Mouse (Mus musculus): ENCODE results near the gene Tcl1b3. TPM values are rescaled to one million over a fixed set of nuclear protein-coding genes. Genes with fewer than 3 reads are reported as not detected.

Tcl1b3 gene
- polyA plus RNA-seq, 1 experiment, result not detected

- TF ChIP-seq CTCF (IDR thresholded peaks at IDR 0.05; ENCODE audit: borderline replicate concordance, extremely low read depth, insufficient read depth, insufficient read length) (no peak), POLR2A (IDR thresholded peaks at IDR 0.05; ENCODE audit: borderline replicate concordance, extremely low read depth, insufficient read depth, insufficient read length, poor library complexity, severe bottlenecking) (no peak)
- no peak for DNase-seq (ENCODE audit: low read depth)
Observed at GRCm38 (mm10) chr12:105207071-105207470, 16.2 kb downstream of the Tcl1b3 start.

GRCm38 (mm10) chr12:105208441-105208840 lies 17.6 kb downstream of the Tcl1b3 start:
- TF ChIP-seq POLR2A (IDR thresholded peaks at IDR 0.05; ENCODE audit: borderline replicate concordance, extremely low read depth, insufficient read depth, insufficient read length, poor library complexity, severe bottlenecking) (no peak), CTCF (IDR thresholded peaks at IDR 0.05; ENCODE audit: borderline replicate concordance, extremely low read depth, insufficient read depth, insufficient read length) (no peak)
- DNase-seq (ENCODE audit: low read depth), result no peak

- no peak for TF ChIP-seq POLR2A (IDR thresholded peaks at IDR 0.05; ENCODE audit: borderline replicate concordance, extremely low read depth, insufficient read depth, insufficient read length, poor library complexity, severe bottlenecking)
- TF ChIP-seq CTCF (IDR thresholded peaks at IDR 0.05; ENCODE audit: borderline replicate concordance, extremely low read depth, insufficient read depth, insufficient read length), result no peak
- no peak for DNase-seq (ENCODE audit: low read depth)
Observed at GRCm38 (mm10) chr12:105209231-105209630, 18.4 kb downstream of the Tcl1b3 start.

GRCm38 (mm10) chr12:105217101-105217760 lies 26.4 kb downstream of the Tcl1b3 start:
- DNase-seq (ENCODE audit: low read depth), result no peak
- TF ChIP-seq CTCF (IDR thresholded peaks at IDR 0.05; ENCODE audit: borderline replicate concordance, extremely low read depth, insufficient read depth, insufficient read length), result no peak
- no peak for TF ChIP-seq POLR2A (IDR thresholded peaks at IDR 0.05; ENCODE audit: borderline replicate concordance, extremely low read depth, insufficient read depth, insufficient read length, poor library complexity, severe bottlenecking)

DNA sequence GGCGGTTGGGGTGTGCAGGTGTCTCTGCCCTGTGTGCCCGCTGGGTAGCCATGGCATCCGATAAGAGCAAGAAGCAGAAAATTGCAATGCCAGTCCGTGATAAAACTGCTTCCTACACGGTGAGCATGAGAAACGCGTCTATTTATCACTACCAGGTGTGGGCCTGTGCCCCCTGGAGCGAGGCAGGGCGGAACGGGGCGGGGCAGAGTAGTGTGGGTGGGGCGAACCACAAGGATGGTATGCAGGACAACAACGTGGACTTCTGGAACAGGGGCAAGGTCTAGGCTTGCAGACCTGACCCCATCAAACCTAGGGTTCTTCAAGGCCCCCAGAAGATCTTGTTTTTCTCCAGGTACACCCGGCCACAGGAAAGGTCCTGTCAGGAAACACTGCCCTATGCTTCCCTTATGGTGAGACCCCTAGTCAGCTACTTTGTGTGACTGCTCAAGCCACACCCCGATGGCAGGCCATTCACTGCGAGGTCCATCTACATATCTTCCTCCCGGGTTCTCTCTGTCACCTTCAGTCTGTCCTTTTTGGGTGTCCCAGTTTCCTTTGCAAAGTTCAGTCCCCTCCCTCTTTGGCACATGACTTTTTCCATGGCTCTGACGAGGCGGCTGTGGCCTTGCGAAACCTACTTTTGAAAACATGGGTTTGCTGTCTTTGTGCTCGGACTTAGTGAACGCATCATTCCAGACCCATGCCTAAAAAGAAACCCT lies 31.9 kb downstream of the Tcl1b3 start, which contains the start of gene Tcl1:
Gene Tcl1 (minus strand): TSS at position 193 of the 719 bp plus-strand sequence.
- TF ChIP-seq POLR2A (IDR thresholded peaks at IDR 0.05; ENCODE audit: borderline replicate concordance, extremely low read depth, insufficient read depth, insufficient read length, poor library complexity, severe bottlenecking) (no peak), CTCF (IDR thresholded peaks at IDR 0.05; ENCODE audit: borderline replicate concordance, extremely low read depth, insufficient read depth, insufficient read length) (no peak)
- no peak for DNase-seq (ENCODE audit: low read depth)

DNA sequence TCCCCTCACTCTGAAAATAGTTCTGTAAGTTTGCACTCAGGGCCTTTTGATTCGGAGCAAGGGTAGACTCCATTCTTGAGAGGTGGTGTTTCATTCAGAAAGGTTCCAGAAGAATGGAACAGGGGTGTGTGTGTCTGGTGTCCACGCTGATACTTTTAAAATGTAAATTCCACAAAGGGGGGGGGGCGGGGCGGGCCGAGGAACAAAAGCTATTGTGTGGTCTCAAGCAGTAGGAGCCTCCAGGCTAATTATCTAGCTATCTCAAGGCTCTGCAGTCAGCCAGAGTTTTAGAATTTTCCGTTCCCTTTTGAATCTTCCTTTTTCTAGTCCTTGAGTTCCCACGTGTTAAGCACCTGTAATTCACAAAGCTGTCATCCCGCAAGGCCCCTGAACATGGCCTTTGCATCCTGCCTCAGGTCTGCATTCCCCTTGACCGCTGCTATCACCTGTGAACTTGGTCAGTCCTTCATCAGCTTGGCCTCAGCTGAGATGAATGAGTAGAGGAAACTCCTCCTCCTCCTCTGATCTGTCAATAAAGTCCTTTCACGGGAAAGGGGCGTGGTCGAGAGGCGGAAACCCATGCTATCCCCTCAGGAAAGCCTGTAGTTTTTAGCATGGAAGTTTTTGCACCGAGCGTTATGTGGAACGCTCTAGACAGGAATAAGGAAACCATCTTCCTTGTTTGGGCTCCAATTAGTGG lies 33.9 kb downstream of the Tcl1b3 start:
- DNase-seq (ENCODE audit: low read depth), result no peak

GRCm38 (mm10) chr12:105234362-105234761 lies 43.5 kb downstream of the Tcl1b3 start:
- TF ChIP-seq POLR2A (IDR thresholded peaks at IDR 0.05; ENCODE audit: borderline replicate concordance, extremely low read depth, insufficient read depth, insufficient read length, poor library complexity, severe bottlenecking) (no peak), CTCF (IDR thresholded peaks at IDR 0.05; ENCODE audit: borderline replicate concordance, extremely low read depth, insufficient read depth, insufficient read length) (no peak)
- peak; percentile 40 for DNase-seq (ENCODE audit: low read depth)

More for the DNA sequence above, 33.9 kb downstream of the Tcl1b3 start:
- TF ChIP-seq POLR2A (IDR thresholded peaks at IDR 0.05; ENCODE audit: borderline replicate concordance, extremely low read depth, insufficient read depth, insufficient read length, poor library complexity, severe bottlenecking) (no peak), CTCF (IDR thresholded peaks at IDR 0.05; ENCODE audit: borderline replicate concordance, extremely low read depth, insufficient read depth, insufficient read length) (no peak)

DNA sequence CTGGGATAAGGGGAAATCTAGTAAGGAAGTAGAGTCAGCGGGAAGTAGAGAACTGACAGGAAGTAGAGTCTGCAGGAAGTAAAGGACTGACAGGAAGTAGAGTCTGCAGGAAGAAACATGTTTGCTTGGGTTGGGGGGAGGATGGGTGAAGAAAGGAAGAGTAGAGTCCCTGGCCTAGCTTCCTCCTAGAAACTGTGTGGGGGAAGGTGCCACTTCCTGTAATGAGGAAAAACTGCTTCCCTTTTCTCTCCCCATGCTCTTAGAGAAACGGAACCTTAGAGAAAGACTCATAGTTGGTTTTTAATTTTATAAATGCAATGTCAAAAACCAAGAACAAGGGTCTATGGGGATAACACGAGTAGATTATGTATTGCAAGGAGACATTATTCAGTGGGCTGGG lies 44.2 kb downstream of the Tcl1b3 start:
- no peak for DNase-seq (ENCODE audit: low read depth)
- TF ChIP-seq POLR2A (IDR thresholded peaks at IDR 0.05; ENCODE audit: borderline replicate concordance, extremely low read depth, insufficient read depth, insufficient read length, poor library complexity, severe bottlenecking), result no peak
- no peak for TF ChIP-seq CTCF (IDR thresholded peaks at IDR 0.05; ENCODE audit: borderline replicate concordance, extremely low read depth, insufficient read depth, insufficient read length)

DNA sequence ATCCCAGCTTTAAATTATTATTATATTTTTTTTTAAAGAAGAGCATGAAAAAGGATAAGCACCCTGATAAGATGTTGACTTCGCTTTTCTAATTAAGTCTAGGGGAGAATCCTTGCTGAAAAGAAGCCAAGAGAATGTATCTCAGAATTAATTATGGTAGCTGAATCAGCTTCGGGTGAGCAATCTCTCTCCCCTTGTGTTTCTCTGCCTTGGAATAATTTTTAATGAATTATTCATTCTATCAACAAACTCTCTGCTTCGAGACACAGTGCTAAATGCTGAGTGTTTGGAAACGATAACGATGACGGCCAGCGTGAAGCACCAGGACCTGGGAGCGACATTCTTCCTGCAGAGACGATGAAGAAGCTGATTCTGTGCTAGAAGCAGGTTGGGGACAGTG lies 48.2 kb downstream of the Tcl1b3 start:
- TF ChIP-seq POLR2A (IDR thresholded peaks at IDR 0.05; ENCODE audit: borderline replicate concordance, extremely low read depth, insufficient read depth, insufficient read length, poor library complexity, severe bottlenecking), result no peak
- TF ChIP-seq CTCF (IDR thresholded peaks at IDR 0.05; ENCODE audit: borderline replicate concordance, extremely low read depth, insufficient read depth, insufficient read length), result no peak
- DNase-seq (ENCODE audit: low read depth), result peak; percentile 64

Other genes with a start within 250 kb of the Tcl1b3 start
- 0.34 and 0.44 TPM in 2 replicates for gene Syne3, start 181.2 kb upstream of the Tcl1b3 start, polyA plus RNA-seq (2012; rRNA removed)
- gene Glrx5, start 158.4 kb upstream of the Tcl1b3 start, polyA plus RNA-seq (2012; rRNA removed), result 71.3 and 95.6 TPM in 2 replicates
- 0.08 and 0.14 TPM in 2 replicates for gene Tcl1b2, start 45.0 kb upstream of the Tcl1b3 start, polyA plus RNA-seq (2012; rRNA removed)
- gene Tcl1b1, start 31.4 kb upstream of the Tcl1b3 start, polyA plus RNA-seq (2012; rRNA removed), result not detected in 2 replicates
- not detected in 2 replicates for gene Tcl1b5, start 14.7 kb upstream of the Tcl1b3 start, polyA plus RNA-seq (2012; rRNA removed)
- gene Tcl1b4, start 10.9 kb downstream of the Tcl1b3 start, polyA plus RNA-seq (2012; rRNA removed), result not detected in 2 replicates
- not detected in 2 replicates for gene Tcl1, start 31.8 kb downstream of the Tcl1b3 start, polyA plus RNA-seq (2012; rRNA removed)
- 8.5 and 17.5 TPM in 2 replicates for gene Tunar, start 142.8 kb downstream of the Tcl1b3 start, polyA plus RNA-seq (2012; rRNA removed)